Mouse (Mus musculus): ENCODE data around the gene 4430402I18Rik.

The 4430402I18Rik gene

GRCm38 (mm10) chr19:28902111-28902510 is 65.5 kb downstream of the 4430402I18Rik start:
- in situ Hi-C loops (cut with MseI, MboI): no loop called here

DNA sequence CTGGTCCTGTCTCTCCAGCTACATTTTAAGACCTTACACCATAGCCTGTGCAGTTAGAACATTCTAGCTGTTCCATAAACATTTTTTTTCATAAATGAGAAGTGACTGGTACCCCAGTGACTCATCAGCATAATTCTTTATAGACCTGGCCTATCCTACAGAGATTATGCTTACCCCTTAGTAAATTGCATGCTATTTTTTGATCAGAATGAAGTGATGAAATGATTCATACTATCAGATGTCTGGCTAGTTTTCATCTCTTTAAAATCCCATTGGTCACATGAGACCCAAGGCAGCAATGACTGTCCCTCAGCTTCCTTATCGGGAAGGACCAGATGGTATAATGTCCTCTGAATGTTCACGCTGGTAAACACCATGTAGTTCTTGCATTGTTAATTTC is 66.8 kb downstream of the 4430402I18Rik start:
- in situ Hi-C loops (cut with MseI, MboI): no loop called here

GRCm38 (mm10) chr19:28897497-28897896 is 70.1 kb downstream of the 4430402I18Rik start:
- in situ Hi-C loops (cut with MseI, MboI): no loop called here

DNA sequence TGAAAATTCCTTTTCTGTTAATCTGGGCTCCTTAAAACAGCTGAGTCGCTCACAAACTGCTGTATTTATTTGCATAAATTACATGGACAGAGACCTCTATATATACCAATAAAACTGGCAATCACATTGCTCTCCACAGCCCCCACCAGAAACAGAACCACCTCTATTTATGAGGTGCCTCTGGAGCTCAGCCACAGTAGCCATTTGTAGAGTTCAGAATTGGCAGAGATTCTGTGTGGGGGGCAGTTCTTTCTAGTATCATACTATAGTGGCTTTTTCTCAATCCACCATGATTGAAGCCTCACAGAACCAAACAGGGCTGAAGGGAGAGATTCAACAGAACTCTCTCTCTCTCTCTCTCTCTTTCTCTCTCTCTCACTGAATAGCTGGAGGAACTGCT is 71.0 kb downstream of the 4430402I18Rik start:
- in situ Hi-C loops (cut with MseI, MboI): no loop called here

DNA sequence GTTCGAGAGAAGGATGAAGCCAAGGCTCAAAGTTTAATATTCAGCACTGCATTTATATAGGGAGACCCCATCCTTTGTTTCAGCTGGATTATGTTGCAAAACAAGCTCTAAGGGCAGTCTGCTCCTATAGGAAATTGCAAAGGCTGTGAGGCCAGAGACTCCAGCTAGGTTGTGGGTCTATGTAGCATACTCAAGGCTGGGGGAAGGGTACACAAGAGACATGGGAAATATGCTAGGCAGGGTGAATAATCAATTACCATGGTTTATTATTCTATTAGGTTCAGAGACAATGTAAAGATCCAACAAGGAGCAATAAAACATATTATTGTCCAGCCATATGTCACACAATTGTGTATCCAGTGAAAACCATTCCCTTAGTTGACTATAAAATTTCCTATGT is 75.7 kb downstream of the 4430402I18Rik start:
- in situ Hi-C loops (cut with MseI, MboI): no loop called here

DNA sequence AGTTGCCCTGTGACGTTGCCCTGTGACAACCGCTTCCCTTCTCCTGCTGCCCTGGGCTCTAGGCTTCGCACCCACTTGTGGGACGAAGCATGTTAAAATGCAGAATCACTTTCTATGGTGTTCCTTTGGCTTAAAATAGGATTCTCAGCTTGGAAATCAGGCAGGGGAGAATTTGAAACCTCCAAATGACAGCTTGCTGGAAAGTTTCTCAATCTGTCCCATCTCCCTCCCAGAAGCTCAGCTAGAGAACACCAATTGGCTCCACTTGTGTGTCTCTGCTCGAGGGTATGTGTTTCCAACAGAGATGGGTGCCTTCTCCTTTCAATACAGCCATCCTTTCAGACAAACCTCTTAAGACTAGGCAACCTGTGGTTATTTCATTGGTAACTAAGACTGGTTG is 76.4 kb downstream of the 4430402I18Rik start:
- in situ Hi-C loops (cut with MseI, MboI): no loop called here

DNA sequence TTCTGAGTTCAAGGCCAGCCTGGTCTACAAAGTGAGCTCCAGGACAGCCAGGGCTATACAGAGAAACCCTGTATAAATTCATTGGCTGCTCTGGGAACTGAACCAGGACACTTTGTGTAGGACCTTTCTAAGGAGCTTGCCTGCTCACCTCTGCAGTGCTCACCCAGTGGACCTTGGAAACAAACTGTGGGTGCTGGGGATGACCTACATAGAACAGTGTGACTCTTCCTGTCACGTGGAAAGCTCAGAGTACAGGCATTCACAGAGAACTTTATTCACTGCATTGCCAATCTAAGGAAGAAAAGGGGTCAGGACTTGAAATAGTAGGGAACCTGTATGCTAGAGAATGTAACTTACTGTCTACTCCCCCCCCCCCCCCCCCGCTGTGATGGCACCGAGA is 78.3 kb downstream of the 4430402I18Rik start:
- in situ Hi-C loops (cut with MseI, MboI): loop anchor here in 1 of 2 experiments (10.0 kb wide), 1 partner anchor 114 kb away; no protein-coding TSS in a partner anchor

DNA sequence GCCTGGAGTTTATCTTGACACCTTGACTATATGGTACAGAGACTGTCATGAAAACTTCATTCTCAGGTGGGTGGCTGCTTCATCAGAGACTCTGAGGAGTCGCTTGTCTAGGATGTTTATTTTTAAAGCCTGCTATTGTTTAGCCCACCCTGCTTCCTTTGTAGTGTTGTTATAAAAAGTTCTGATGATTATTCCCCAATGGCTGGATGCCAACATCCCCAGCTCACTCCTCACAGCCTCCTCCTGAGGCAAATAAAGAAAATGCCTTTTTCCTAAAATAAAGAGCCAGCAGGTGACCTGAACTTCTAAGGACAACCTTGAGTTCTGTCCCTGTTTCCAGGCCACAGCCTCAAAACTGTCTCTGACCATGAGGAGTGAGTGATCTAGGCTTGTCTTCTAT is 79.1 kb downstream of the 4430402I18Rik start:
- in situ Hi-C loops (cut with MseI, MboI): loop anchor here in 1 of 2 experiments (10.0 kb wide), 1 partner anchor 114 kb away; no protein-coding TSS in a partner anchor

DNA sequence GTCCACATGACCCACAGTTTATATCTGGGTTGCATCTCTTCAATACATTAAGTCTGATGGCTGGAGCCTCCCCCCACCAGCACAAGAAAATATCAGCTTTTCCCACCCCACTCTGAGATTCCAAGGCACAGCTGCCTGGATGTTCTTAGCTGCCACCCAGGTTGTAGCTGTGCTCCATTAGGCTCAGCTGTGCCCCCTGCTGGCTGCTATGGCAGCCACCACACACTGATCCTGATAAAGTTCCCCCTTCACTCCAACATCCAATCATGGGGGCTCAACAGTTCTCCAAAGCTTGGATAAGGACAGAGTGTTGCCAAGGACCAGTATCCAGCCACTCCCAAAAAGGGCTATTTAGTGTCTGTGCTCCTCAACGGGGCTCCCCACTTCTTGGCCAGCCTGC is 84.5 kb downstream of the 4430402I18Rik start:
- in situ Hi-C loops (cut with MseI, MboI): loop anchor here (5.0 to 10.0 kb wide), 2 partner anchors 106 to 108 kb away; no protein-coding TSS in a partner anchor

- in situ Hi-C loops (cut with MseI, MboI): no loop called here
Measured at GRCm38 (mm10) chr19:28879476-28879875, 88.1 kb downstream of the 4430402I18Rik start.

- in situ Hi-C loops (cut with MseI, MboI): no loop called here
Measured at GRCm38 (mm10) chr19:28870351-28870750, 97.2 kb downstream of the 4430402I18Rik start.

- in situ Hi-C loops (cut with MseI, MboI): no loop called here
Measured at GRCm38 (mm10) chr19:28869251-28869855, 98.2 kb downstream of the 4430402I18Rik start.

GRCm38 (mm10) chr19:28865501-28865900 is 102.1 kb downstream of the 4430402I18Rik start:
- in situ Hi-C loops (cut with MseI, MboI): no loop called here

DNA sequence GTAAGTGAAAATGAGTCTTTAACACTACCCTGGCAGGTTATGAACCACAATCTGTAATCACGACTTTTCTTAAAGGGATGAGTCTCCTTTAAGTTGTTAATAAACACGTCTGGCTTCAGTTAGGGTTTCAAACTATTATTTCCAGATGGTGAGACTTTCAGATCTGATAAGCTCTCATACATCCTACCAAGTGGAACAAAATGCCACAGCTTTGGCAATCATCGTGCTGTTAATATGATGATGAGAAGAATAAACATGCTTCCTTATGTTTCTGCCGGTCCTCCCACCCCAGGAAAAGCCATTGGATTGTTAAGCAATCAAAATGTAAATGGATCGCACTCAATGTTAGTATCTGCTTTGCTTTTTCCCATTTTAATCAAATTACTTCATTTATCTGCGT is 102.6 kb downstream of the 4430402I18Rik start:
- in situ Hi-C loops (cut with MseI, MboI): no loop called here

GRCm38 (mm10) chr19:28863626-28864025 is 104.0 kb downstream of the 4430402I18Rik start:
- in situ Hi-C loops (cut with MseI, MboI): no loop called here

GRCm38 (mm10) chr19:28860246-28860645 is 107.4 kb downstream of the 4430402I18Rik start:
- in situ Hi-C loops (cut with MseI, MboI): no loop called here

- in situ Hi-C loops (cut with MseI, MboI): no loop called here
Measured at GRCm38 (mm10) chr19:28854831-28855230, 112.8 kb downstream of the 4430402I18Rik start.

GRCm38 (mm10) chr19:28852001-28852400 is 115.6 kb downstream of the 4430402I18Rik start:
- in situ Hi-C loops (cut with MseI, MboI): no loop called here

DNA sequence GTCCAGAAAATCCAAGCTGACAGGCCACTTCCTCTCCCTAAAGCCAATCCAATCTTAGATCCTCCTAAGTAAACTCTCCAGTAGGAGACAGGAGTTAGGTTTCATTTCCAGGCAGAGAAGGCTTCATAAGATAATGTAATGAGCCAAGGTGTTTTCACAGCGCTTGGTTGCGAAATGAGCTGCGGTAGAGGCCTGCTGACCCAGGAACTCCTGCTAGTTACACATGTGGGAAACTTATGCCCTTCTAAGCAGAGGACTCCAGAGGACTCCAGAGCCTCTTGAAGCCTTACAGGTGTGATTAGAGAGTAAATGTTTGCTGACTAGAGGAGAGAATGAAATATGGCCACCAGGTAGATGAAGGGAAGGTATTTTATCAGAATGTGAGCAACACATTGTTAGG is 117.1 kb downstream of the 4430402I18Rik start:
- in situ Hi-C loops (cut with MseI, MboI): no loop called here

- in situ Hi-C loops (cut with MseI, MboI): no loop called here
Measured at GRCm38 (mm10) chr19:28844946-28845710, 122.5 kb downstream of the 4430402I18Rik start.

All from mouse trophoblast stem cell (cell line).